Mouse (Mus musculus) liver, embryonic 14.5 days (tissue): ENCODE data around the gene Agap1. TPM values are rescaled to one million over a fixed set of nuclear protein-coding genes. Genes with fewer than 3 reads are reported as not detected.

Experiments used
- ATAC-seq: fragments of 200-750 bp; cut with Nextera tagmentation; 2 replicates; pipeline ENCODE4 v1.8.0; 2017; ENCODE audit warnings: moderate number of reproducible peaks, mild to moderate bottlenecking, moderate library complexity; ENCODE audit not compliant: insufficient read depth
- DNase-seq, 3 experiments: peaks; one replicate each; pipeline ENCODE4 v3.0.0-alpha.2; 2012 to 2013; ENCODE audit warnings: low read depth in 3 of 3, low spot score in 3 of 3
- H3K27ac ChIP-seq: fragments of 300-500 bp; sonication (generic); 2 replicates; pipeline ENCODE4 v1.5.1; 2014; ENCODE audit warnings: moderate library complexity, mild to moderate bottlenecking, control low read depth, inconsistent platforms
- H3K27me3 ChIP-seq: fragments of 300-500 bp; sonication (generic); 2 replicates; pipeline ENCODE4 v1.6.1; 2014; ENCODE audit warnings: mild to moderate bottlenecking, low read length, moderate library complexity; ENCODE audit not compliant: control insufficient read depth, insufficient read depth
- H3K36me3 ChIP-seq: fragments of 300-500 bp; sonication (generic); replicated peaks from 2 replicates; pipeline ENCODE4 v1.6.1; 2014; ENCODE audit warnings: low read depth; ENCODE audit not compliant: control insufficient read depth, insufficient read depth
- H3K4me1 ChIP-seq, 2 experiments: fragments of 200-500 bp in 1 of 2; fragments of 300-500 bp in 1 of 2; sonication (generic) in 1 of 2; replicated peaks; 2 replicates each; pipeline ENCODE4 v1.6.1; 2012 to 2014; ENCODE audit warnings: antibody characterized with exemption in 1 of 2, inconsistent platforms in 1 of 2, low read length in 1 of 2; ENCODE audit not compliant: control insufficient read depth in 2 of 2, insufficient read depth in 2 of 2
- H3K4me2 ChIP-seq: fragments of 300-500 bp; sonication (generic); 2 replicates; pipeline ENCODE4 v1.6.1; 2014; ENCODE audit warnings: low read depth, mild to moderate bottlenecking, control low read depth, moderate library complexity
- H3K4me3 ChIP-seq, 2 experiments: fragments of 200-500 bp in 1 of 2; fragments of 300-500 bp in 1 of 2; sonication (generic) in 1 of 2; 2 replicates each; pipeline ENCODE4 v1.5.1; 2012 to 2014; ENCODE audit warnings: low read depth in 2 of 2, low read length in 2 of 2, mild to moderate bottlenecking in 2 of 2, control low read depth in 1 of 2, inconsistent platforms in 1 of 2, moderate library complexity in 1 of 2; ENCODE audit not compliant: insufficient read depth in 1 of 2
- H3K9ac ChIP-seq: fragments of 300-500 bp; sonication (generic); replicated peaks from 2 replicates; pipeline ENCODE4 v1.6.1; 2014; ENCODE audit warnings: mild to moderate bottlenecking, control low read depth, moderate library complexity
- H3K9me3 ChIP-seq: fragments of 300-500 bp; sonication (generic); 2 replicates; pipeline ENCODE4 v1.6.1; 2016; ENCODE audit warnings: low read length, mixed read lengths; ENCODE audit not compliant: control insufficient read depth
- CTCF ChIP-seq: IDR thresholded peaks from 2 replicates; pipeline ENCODE4 v1.5.1; 2016; ENCODE audit warnings: antibody characterized with exemption, low read depth, control low read depth
- EP300 ChIP-seq: IDR thresholded peaks from 2 replicates; pipeline ENCODE4 v1.6.1; 2016; ENCODE audit warnings: antibody characterized with exemption, low read depth
- WGBS: fragments of 180-500 bp; shearing (Covaris S2); extraction: QIAGEN DNeasy Blood & Tissue Kit; methylation state at CpG from one replicate; pipeline ENCODE4 v1.1.7; 2014; ENCODE audit not compliant: insufficient replicate concordance; 5-methylcytosine and 5-hydroxymethylcytosine counted together
- polyA plus RNA-seq, 2 experiments: library from polyadenylated mRNA; depleted of rRNA in 1 of 2; stranded (reverse) in 1 of 2; unstranded in 1 of 2; fragments of >200 nt; fragmentation: Nextera tagmentation in 1 of 2; extraction: Ambion mirVana in 1 of 2; gene quantifications; 2 replicates each; pipeline versions ENCODE4 v1.2.1 to v1.2.3; 2012 to 2014

Agap1 gene
- polyA plus RNA-seq, 2 experiments = 1.1 TPM

DNA sequence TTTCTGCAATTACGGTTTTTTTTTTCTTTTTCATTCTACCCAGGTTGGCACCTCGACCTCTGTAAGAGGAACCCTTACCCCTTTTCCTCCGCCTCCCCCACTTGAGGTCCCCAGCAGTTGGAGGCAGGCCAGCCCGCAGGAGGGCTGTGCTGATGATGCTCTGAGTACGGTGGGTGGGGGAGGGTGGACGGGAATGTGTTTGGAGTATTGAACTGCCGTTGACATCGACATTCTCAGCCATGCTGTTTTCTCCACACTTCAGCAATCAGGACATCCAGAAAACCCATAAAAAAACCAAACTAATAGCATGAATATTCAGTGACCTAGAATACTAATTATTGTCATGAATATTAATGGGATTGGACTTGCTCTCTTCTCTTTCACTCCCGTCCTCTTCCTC is 295.9 kb downstream of the Agap1 start:
- H3K9me3 ChIP-seq = no peaks in the 10 kb centered on the region
- TF ChIP-seq EP300 (no peak), CTCF (no peak)
- no peak overlapping the region for H3K27ac ChIP-seq
- ATAC-seq = no peak
- no peaks in the 10 kb centered on the region for H3K4me1 ChIP-seq
- 41% methylated on average over 9 of the region's 9 CpGs for WGBS
- no peaks in the 10 kb centered on the region for H3K36me3 ChIP-seq
- H3K4me3 ChIP-seq = no peak overlapping the region
- H3K27me3 ChIP-seq = no peaks in the 10 kb centered on the region
- no peak overlapping the region for H3K9ac ChIP-seq
- H3K4me2 ChIP-seq = no peak overlapping the region
- DNase-seq = no peak

- Histone ChIP-seq H3K4me2 (no peak overlapping the region), H3K9me3 (no peaks in the 10 kb centered on the region), H3K9ac (no peak overlapping the region), H3K27ac (no peak overlapping the region), H3K36me3 (no peaks in the 10 kb centered on the region), H3K27me3 (no peaks in the 10 kb centered on the region), H3K4me1 (no peaks in the 10 kb centered on the region), H3K4me3 (no peak overlapping the region)
- TF ChIP-seq CTCF (no peak), EP300 (no peak)
- 59% methylated on average over 21 of the region's 21 CpGs for WGBS
- DNase-seq = no peak
- ATAC-seq = no peak
Measured at GRCm38 (mm10) chr1:89750921-89751320, 296.3 kb downstream of the Agap1 start.

- no peak overlapping the region for H3K9ac ChIP-seq
- DNase-seq (no peak), ATAC-seq (no peak)
- no peaks in the 10 kb centered on the region for H3K4me1 ChIP-seq
- no peak overlapping the region for H3K27ac ChIP-seq
- H3K36me3 ChIP-seq = no peaks in the 10 kb centered on the region
- WGBS = 73% methylated on average over 11 of the region's 11 CpGs
- no peak for TF ChIP-seq EP300
- TF ChIP-seq CTCF = no peak
- H3K9me3 ChIP-seq = no peaks in the 10 kb centered on the region
- H3K4me3 ChIP-seq = no peak overlapping the region
- H3K4me2 ChIP-seq = no peak overlapping the region
- H3K27me3 ChIP-seq = no peaks in the 10 kb centered on the region
Measured at GRCm38 (mm10) chr1:89751344-89751743, 296.7 kb downstream of the Agap1 start.

- H3K27ac ChIP-seq = no peak overlapping the region
- H3K4me2 ChIP-seq = no peak overlapping the region
- no peak overlapping the region for H3K9ac ChIP-seq
- no peaks in the 10 kb centered on the region for H3K4me1 ChIP-seq
- TF ChIP-seq EP300 (no peak), CTCF (peak; percentile 47)
- H3K36me3 ChIP-seq = no peaks in the 10 kb centered on the region
- H3K27me3 ChIP-seq = no peaks in the 10 kb centered on the region
- no peak for DNase-seq
- WGBS = 73% methylated on average over 3 of the region's 3 CpGs
- no peak for ATAC-seq
- H3K9me3 ChIP-seq = no peaks in the 10 kb centered on the region
- no peak overlapping the region for H3K4me3 ChIP-seq
Measured at GRCm38 (mm10) chr1:89752659-89753058, 298.1 kb downstream of the Agap1 start.

GRCm38 (mm10) chr1:89755358-89755757 is 300.8 kb downstream of the Agap1 start:
- Histone ChIP-seq H3K9me3 (no peaks in the 10 kb centered on the region), H3K4me3 (no peak overlapping the region), H3K4me1 (no peaks in the 10 kb centered on the region), H3K27me3 (no peaks in the 10 kb centered on the region), H3K4me2 (no peak overlapping the region), H3K27ac (no peak overlapping the region), H3K9ac (no peak overlapping the region), H3K36me3 (no peaks in the 10 kb centered on the region)
- DNase-seq = no peak
- TF ChIP-seq CTCF = no peak
- TF ChIP-seq EP300 = no peak
- no peak for ATAC-seq
- 66% methylated on average over 12 of the region's 12 CpGs for WGBS

GRCm38 (mm10) chr1:89756387-89756786 is 301.8 kb downstream of the Agap1 start:
- H3K4me2 ChIP-seq = no peak overlapping the region
- H3K4me3 ChIP-seq = no peak overlapping the region
- DNase-seq (no peak), ATAC-seq (no peak)
- no peaks in the 10 kb centered on the region for H3K36me3 ChIP-seq
- H3K9me3 ChIP-seq = no peaks in the 10 kb centered on the region
- H3K9ac ChIP-seq = no peak overlapping the region
- 50% methylated on average over 8 of the region's 8 CpGs for WGBS
- no peaks in the 10 kb centered on the region for H3K27me3 ChIP-seq
- H3K4me1 ChIP-seq = no peaks in the 10 kb centered on the region
- no peak overlapping the region for H3K27ac ChIP-seq
- TF ChIP-seq EP300 = no peak
- TF ChIP-seq CTCF = no peak
